Mouse (Mus musculus): ENCODE data around the gene Tbkbp1.

Gene Tbkbp1

DNA sequence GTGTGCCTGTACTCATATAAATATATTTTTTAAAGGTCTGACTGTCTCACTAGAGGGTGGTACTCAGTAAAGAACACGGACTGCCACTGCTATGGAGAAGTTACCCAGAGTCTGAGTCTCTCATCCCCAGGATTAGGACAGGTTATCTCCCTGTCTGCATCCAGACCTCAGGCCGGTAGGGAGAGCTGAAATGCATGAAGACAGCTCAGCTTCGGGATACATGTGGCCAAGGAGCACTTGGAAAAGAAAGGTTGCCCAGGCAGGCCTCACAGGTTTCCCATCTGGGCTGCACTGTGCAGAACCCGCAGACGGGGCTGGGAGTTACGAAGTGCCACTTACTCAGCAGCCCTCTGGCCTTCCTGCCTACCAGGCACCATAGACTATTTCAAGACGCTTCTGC, 5.7 kb upstream of the Tbkbp1 start:
- DNase-seq (ENCODE audit: low spot score), result no peak

GRCm38 (mm10) chr11:97152662-97153287, 1.5 kb upstream of the Tbkbp1 start:
- no peak for DNase-seq (ENCODE audit: low spot score)

DNA sequence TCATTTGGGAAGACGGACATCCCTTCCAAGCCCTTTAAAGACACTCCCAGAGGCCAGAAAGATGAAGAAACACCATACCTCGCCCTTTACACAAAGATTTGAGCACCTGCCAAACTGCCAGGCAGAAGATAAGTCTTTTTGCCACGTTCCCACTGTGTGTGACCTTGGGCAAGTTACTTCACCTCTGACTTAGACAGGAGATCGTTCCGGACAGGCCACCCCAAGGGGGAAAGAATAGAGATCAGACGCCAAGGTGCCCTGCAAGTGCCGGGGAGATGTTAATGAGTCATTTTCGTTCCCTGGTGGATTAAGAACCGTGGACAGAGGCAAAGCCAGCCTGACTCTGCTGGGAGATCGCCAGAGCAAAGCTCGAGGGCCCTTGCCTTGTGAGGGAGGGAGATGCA, 730 bp upstream of the Tbkbp1 start:
- DNase-seq (ENCODE audit: low spot score), result no peak

DNA sequence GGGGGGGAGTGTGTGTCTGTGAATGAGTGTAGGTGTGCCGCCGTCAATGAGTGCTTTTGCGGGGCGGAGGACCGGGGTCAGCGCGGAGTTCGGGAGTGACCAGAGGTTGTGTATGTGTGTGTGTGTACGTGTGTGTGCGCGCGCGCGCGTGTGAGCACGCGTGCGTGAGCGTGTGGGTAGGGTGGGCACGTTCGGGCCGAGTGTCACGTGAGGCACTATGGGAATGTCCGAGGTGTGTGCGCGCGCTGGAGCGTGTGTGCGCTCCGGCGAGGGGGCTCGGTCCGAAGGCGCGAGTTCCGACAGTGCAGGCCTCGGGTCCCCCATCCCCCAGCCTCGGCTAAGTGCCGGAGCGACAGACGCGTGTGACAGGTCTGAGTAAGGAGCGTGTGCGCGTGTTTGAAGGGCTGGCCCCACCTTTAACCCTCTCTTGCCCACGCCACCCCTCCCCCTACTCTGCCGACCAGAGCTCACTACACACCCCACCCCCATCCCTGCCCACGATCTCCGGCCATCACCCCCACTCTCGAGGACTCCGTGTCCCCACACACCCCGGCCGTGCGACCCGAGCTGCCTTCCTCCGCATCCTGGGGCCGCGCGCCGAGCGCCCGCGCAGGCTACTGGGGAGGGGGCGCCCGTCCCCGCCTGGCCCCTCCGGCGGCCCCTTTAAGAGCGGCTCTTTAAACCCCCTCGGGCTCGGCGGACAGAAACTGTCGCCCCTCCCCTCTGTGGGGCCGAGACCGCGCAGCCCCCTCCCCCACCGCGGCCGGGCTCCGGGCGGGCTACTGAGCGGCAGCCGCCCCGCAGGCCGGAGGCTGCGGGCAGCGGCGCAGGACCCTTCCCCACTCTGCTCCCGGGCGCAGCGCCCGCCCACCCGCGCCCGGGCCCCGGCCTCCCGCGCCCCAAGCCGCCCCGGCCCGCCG, 624 bp downstream of the Tbkbp1 start:
- DNase-seq (ENCODE audit: low spot score), result no peak

- DNase-seq (ENCODE audit: low spot score), result no peak
Observed at GRCm38 (mm10) chr11:97149995-97150410, 1.3 kb downstream of the Tbkbp1 start.

DNA sequence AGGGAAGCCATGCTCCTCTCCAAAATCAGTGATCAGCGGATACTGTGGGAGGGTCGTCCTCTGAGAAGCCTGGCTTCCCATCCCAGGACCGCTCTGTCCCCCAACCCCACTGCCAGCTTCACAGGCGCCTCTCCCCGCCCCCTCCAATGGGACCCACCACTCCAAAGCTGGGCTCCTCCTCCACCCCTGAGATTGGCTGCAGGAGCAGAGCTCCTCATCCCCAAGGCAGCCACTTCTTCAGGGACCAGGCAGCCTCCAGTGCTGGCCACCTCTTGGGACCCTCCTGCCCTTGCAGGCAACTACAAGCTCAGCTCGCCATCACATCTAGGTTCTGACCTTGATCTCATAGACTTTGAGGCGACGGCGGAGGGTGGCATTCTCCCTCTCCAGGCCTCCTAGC, 2.3 kb downstream of the Tbkbp1 start:
- DNase-seq (ENCODE audit: low spot score), result no peak

DNA sequence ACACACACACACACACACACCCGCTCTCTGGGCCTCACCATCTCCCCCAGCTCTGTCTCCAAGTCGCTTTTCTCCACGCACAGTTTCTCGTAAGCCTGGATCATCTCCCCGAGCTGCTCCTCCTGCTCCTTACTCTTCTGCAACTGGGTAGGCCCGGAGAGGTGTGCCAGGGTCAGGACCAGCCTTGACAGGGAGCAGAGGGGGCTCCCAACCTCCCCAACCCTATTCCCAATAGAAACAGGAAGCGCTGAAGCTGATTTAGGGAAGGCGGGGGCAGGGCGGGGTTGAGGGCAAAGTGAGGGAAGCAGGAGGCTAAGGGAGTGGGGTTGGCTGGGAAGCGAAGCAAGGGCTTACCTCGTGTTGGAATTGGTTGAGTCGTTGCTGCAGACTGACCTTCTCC, 2.7 kb downstream of the Tbkbp1 start:
- no peak for DNase-seq (ENCODE audit: low spot score)

GRCm38 (mm10) chr11:97147333-97147732, 4.0 kb downstream of the Tbkbp1 start:
- no peak for DNase-seq (ENCODE audit: low spot score)

DNA sequence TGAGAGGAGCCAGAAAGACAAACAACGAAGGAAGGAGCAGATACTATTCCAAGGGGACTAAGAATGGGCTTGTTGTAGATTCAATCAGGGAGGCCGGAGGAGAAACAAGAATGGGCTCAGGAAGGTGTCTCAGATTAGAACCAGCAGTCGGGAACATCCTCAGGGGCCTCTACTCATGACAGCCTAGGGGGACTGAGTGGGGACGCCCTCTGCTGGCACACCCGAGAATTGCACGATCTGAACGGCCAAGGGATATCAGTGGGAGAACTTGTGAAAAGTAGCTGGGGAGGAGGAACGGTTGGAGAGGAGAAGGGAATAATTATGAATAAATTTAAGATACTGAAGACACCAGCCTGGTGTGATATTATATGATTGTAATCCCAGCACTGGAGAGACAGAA, 4.6 kb downstream of the Tbkbp1 start:
- peak; percentile 75 for DNase-seq (ENCODE audit: low spot score)

- DNase-seq (ENCODE audit: low spot score), result no peak
Observed at GRCm38 (mm10) chr11:97145951-97146350, 5.3 kb downstream of the Tbkbp1 start.

GRCm38 (mm10) chr11:97145320-97145719, 6.0 kb downstream of the Tbkbp1 start:
- DNase-seq (ENCODE audit: low spot score), result no peak

DNA sequence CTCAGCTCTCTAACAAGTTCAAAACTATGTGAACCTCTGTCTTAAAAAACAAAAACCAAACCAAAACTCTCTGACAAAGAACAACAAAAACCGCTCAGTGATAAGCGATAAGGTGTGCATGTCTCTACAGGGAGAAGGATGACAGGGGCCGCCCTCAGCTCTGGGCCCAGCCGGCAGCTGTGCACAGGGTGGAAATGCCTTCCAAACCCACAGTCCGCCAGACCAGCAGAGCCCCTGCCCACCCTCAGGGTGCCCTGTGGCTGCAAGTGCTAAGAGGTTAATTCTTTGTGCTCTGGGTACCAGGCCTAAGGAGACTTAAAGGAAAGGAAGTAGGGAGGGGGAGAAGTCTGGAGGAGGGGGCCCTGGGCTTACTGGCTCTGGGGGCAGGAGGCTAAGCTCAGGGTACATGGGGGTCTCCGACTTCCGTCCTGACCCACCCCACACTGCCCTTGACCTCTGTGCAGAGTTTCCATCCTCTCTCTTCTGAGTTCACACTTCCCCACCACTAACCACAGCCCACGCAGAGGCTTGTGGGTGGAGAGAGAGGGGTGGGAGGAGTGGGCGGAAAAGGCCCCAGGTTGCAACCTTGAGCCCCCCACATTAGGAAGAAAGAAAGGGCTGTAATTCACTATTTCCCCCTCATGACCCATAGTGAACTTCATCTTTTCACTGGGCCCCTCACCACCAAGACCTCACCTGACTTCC, 7.9 kb downstream of the Tbkbp1 start:
- DNase-seq (ENCODE audit: low spot score), result no peak

GRCm38 (mm10) chr11:97142159-97142608, 9.1 kb downstream of the Tbkbp1 start:
- no peak for DNase-seq (ENCODE audit: low spot score)

DNA sequence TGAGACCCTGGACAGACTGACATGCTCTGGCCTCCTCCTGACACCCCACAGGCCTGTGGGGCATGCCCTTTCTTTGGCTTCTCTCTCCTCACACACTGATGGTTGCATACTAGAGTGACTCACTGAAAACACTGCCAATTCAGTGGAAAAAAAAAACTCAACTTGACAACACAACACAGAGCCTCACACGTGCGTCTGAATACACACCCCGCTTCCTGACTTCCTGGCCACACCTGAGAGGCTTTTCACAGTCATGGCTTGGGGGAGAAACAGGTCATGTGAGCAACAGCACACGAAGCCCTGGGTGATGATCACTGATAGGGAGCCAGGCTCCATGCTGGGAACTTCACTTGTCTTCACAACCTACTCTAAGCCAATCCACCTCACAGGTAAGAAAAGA, 10.5 kb downstream of the Tbkbp1 start:
- no peak for DNase-seq (ENCODE audit: low spot score)

- DNase-seq (ENCODE audit: low spot score), result no peak
Observed at GRCm38 (mm10) chr11:97139256-97139655, 12.0 kb downstream of the Tbkbp1 start.

GRCm38 (mm10) chr11:97138554-97139226, 12.6 kb downstream of the Tbkbp1 start:
- DNase-seq (ENCODE audit: low spot score), result no peak

- DNase-seq (ENCODE audit: low spot score), result no peak
Observed at GRCm38 (mm10) chr11:97133270-97133669, 18.0 kb downstream of the Tbkbp1 start.

- no peak for DNase-seq (ENCODE audit: low spot score)
Observed at GRCm38 (mm10) chr11:97132185-97132584, 19.1 kb downstream of the Tbkbp1 start.

- DNase-seq (ENCODE audit: low spot score), result no peak
Observed at GRCm38 (mm10) chr11:97131683-97132082, 19.6 kb downstream of the Tbkbp1 start.

GRCm38 (mm10) chr11:97130318-97130717, 21.0 kb downstream of the Tbkbp1 start:
- no peak for DNase-seq (ENCODE audit: low spot score)

GRCm38 (mm10) chr11:97128956-97129355, 22.3 kb downstream of the Tbkbp1 start:
- no peak for DNase-seq (ENCODE audit: low spot score)
